Mouse (Mus musculus) gastrocnemius, adult 2 months (tissue): ENCODE data around the gene Tmem94. TPM values are rescaled to one million over a fixed set of nuclear protein-coding genes. Genes with fewer than 3 reads are reported as not detected.

Experiments
- DNase-seq: peaks from one replicate; pipeline ENCODE4 v3.0.0; 2022
- H3K27ac ChIP-seq: fragments of 200-600 bp; 2 replicates; pipeline ENCODE4 v1.8.1; 2022; ENCODE audit warnings: mild to moderate bottlenecking
- H3K4me3 ChIP-seq: fragments of 200-600 bp; 2 replicates; pipeline ENCODE4 v1.8.1; 2022; ENCODE audit warnings: mild to moderate bottlenecking, moderate library complexity
- CTCF ChIP-seq: fragments of 200-600 bp; IDR thresholded peaks from 2 replicates; pipeline ENCODE4 v1.8.1; 2022; ENCODE audit warnings: antibody characterized with exemption, mild to moderate bottlenecking, moderate library complexity
- intact Hi-C: fragments of 180-260 bp; cut with DNase I; formaldehyde crosslinking; loops from one replicate; pipeline ENCODE4 v1.15.1; 2025
- total RNA-seq, 2 experiments: library from RNA; stranded (reverse); gene quantifications; 2 replicates each; pipeline ENCODE4 v1.2.3; 2021

Gene Tmem94
- total RNA-seq, 2 experiments from 2014 or later: 90.6 to 99.5 TPM

DNA sequence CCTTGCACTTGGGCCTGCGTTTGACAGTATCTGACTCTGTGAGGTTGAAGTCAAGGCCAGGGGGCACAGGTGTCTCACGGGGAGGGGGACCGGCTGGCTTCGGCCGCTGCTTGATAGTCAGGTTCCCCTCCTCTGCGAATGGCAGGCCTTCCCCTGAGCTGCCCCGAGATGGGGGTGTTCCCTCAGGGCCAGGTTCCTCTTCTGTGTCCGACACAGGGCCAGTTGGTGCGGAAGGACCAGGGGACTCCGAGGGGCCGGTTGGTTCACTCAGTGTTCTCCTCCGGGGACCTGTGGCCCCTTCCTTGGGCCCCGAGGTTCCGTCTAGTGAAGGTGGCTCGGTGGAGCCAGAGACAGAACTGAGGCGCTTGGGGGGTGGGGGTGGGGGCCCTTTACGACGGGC, 35.7 kb downstream of the Tmem94 start:
- TF ChIP-seq CTCF: no peak
- intact Hi-C loops: no loop called here
- DNase-seq: no peak
- H3K4me3 ChIP-seq: no peak overlapping the region
- no peak overlapping the region for H3K27ac ChIP-seq

DNA sequence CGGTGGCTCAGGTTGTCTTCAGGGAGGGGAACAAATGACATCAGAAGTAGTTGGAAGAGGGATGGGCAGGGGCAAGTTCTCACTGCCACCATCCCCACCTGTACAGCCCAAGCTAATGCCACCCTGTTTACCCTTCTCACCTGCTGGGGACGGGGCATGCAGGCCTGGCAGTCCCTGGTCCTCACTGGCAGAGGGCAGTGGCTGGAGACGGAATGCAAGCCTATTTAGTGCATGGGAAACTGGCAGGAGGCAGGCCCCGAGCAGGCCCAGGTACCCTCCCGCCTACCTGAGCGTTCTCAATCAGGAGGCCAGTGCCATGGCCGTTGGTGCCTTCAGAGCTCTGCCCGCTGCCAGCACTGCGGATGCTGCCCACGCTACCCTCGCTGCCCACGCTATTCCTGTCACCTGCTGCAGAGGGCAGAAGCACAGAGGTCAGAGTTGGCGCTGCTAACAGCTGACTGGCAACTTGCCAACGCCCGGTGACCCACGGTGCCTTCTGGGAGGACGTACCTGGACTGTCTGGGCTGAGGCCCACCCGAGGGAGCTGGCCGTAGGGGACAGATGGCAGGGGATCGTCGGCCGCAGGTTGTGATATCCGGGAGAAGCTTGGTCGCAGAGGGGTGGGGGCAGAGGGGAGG, 38.0 kb downstream of the Tmem94 start:
- TF ChIP-seq CTCF: no peak
- intact Hi-C loops: no loop called here
- H3K27ac ChIP-seq: no peak overlapping the region
- no peak for DNase-seq
- H3K4me3 ChIP-seq: no peak overlapping the region

GRCm38 (mm10) chr11:115805005-115805404, 39.8 kb downstream of the Tmem94 start:
- no peak overlapping the region for H3K4me3 ChIP-seq
- no peak overlapping the region; the same call in 1 of the 2 replicates for H3K27ac ChIP-seq
- intact Hi-C loops: no loop called here
- DNase-seq: no peak
- TF ChIP-seq CTCF: no peak

DNA sequence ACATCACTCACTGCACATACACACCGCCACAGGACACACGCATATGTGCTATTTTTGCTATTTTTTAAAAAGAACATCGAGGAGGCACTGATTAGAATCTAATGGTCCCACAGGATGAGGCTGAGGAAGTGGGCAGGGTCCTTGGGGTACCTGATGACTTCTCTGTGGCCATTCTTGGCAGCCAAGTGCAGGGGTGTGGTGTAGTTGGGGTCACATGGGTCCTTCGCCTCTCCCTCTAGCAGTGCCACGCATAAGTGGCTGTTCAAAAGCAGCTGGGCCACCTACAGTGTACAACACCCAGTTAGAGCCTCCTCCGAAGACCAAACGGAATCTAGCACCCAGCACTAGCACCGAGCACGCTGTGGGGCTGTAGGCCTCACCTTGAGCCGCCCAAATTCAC, 40.9 kb downstream of the Tmem94 start:
- H3K4me3 ChIP-seq: peak overlapping the region; percentile 91
- H3K27ac ChIP-seq: peak overlapping the region; percentile 92
- TF ChIP-seq CTCF: no peak
- intact Hi-C loops: no loop called here
- no peak for DNase-seq

GRCm38 (mm10) chr11:115807306-115807705, 42.1 kb downstream of the Tmem94 start:
- intact Hi-C loops: no loop called here
- peak overlapping the region; percentile 91 for H3K4me3 ChIP-seq
- TF ChIP-seq CTCF: no peak
- no peak for DNase-seq
- H3K27ac ChIP-seq: peak overlapping the region; percentile 92

GRCm38 (mm10) chr11:115807971-115808370, 42.7 kb downstream of the Tmem94 start:
- TF ChIP-seq CTCF: no peak
- intact Hi-C loops: no loop called here

GRCm38 (mm10) chr11:115808696-115809310, 43.6 kb downstream of the Tmem94 start:
- no peak for TF ChIP-seq CTCF
- no peak for DNase-seq
- H3K27ac ChIP-seq: peak overlapping the region; percentile 92
- peak overlapping the region; percentile 91 for H3K4me3 ChIP-seq
- intact Hi-C loops: no loop called here

More at GRCm38 (mm10) chr11:115807971-115808370, 42.7 kb downstream of the Tmem94 start:
- peak overlapping the region; percentile 92 for H3K27ac ChIP-seq
- H3K4me3 ChIP-seq: peak overlapping the region; percentile 91
- DNase-seq: no peak

GRCm38 (mm10) chr11:115809311-115809781, 44.1 kb downstream of the Tmem94 start:
- DNase-seq: no peak
- H3K27ac ChIP-seq: peak overlapping the region; percentile 92
- intact Hi-C loops: no loop called here
- no peak for TF ChIP-seq CTCF
- peak overlapping the region; percentile 91 for H3K4me3 ChIP-seq

GRCm38 (mm10) chr11:115810377-115810776, 45.1 kb downstream of the Tmem94 start:
- peak overlapping the region; percentile 91 for H3K4me3 ChIP-seq
- DNase-seq: no peak
- H3K27ac ChIP-seq: peak overlapping the region; percentile 92
- intact Hi-C loops: loop anchor here (5.0 kb wide), 2 partner anchors 163 to 178 kb away; no protein-coding TSS in a partner anchor
- no peak for TF ChIP-seq CTCF

GRCm38 (mm10) chr11:115811381-115812093, 46.3 kb downstream of the Tmem94 start:
- Histone ChIP-seq H3K4me3 (peak overlapping the region; percentile 91), H3K27ac (peak overlapping the region; percentile 92)
- no peak for DNase-seq
- TF ChIP-seq CTCF: no peak
- intact Hi-C loops: loop anchor here (2.0 to 5.0 kb wide), 3 partner anchors 33 to 179 kb away; no protein-coding TSS in a partner anchor

DNA sequence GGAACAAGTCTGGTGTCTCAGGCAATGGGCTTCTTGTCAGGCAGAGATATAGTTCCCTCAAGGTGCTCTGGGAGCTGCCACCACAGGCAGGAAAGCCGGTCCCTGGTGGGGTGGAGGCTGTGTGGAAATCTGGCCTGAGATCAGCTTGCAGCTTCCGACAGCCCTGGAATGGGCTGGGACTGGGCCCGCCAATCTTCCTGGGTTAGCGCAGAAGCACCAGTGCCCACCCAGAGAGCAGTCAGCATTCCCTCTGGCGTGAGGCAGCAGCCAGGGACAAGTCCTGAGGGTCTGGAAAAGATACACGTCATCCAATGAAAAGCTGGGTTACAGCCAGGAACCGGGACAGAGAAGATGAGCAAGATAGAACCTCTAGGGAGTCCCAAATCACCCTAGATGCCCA, 46.9 kb downstream of the Tmem94 start:
- intact Hi-C loops: loop anchor here (2.0 to 5.0 kb wide), 3 partner anchors 33 to 180 kb away; no protein-coding TSS in a partner anchor
- TF ChIP-seq CTCF: no peak
- Histone ChIP-seq H3K27ac (peak overlapping the region; percentile 92), H3K4me3 (peak overlapping the region; percentile 91)
- peak; percentile 62 for DNase-seq

DNA sequence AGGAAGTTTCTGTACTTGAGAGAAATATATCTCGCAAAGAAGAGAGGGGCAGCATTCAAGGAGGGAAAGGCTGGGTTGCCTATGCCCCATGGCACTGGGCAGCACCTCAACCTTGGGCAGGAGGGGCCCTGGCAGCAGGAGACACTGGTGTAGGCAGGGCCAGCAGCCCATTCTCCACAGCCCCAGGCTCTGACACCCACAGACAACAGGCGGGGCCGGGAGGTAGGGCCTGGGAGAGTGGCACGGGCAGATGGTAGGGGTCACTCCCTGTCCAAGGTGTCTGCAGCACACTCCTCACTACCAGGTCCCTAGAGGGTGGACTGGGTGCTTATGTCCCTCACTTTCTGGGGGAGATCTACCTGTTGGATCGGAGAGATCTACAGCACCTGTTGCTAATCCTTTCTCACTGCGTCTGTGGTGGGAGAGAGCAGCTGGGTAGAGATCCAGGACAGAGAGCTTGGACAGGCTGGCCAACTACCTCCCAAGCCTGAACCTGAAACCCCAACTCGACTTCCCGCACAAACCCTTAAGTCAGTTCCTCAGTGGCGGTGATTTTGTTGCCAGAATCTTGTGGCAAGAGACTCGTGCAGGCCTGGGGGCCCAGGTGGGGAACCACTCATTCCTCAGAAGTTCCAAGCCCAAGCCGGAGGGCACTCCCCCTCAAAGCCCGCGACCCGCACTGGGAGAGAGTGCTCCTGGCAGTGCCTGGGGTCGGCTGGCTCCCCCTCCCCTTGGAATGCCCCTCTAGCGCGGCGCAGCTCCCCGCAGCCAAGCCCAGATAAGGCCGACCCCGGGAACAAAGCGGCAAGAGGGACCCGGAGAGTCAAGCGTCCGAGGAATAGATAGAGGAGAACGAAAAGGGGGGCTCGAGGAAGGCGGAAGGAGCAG, 47.5 kb downstream of the Tmem94 start:
- H3K27ac ChIP-seq: peak overlapping the region; percentile 92
- peak overlapping the region; percentile 91 for H3K4me3 ChIP-seq
- TF ChIP-seq CTCF: no peak
- DNase-seq: peak; percentile 55
- intact Hi-C loops: loop anchor here (2.0 to 5.0 kb wide), 3 partner anchors 34 to 180 kb away; no protein-coding TSS in a partner anchor
